Mouse (Mus musculus) CD4-positive, CD25-positive, alpha-beta regulatory T cell, adult 4 months (primary cell): ENCODE data around the gene Krt9. TPM values are rescaled to one million over a fixed set of nuclear protein-coding genes. Genes with fewer than 3 reads are reported as not detected.

Experiments used
- ATAC-seq: one replicate; pipeline ENCODE4 v1.8.0; 2017
- polyA plus RNA-seq, 2 experiments: library from polyadenylated mRNA; unstranded; fragments of 100-300 nt; shearing (Covaris generic); gene quantifications; one replicate each; pipeline ENCODE4 v1.2.1; 2017

The Krt9 gene
- polyA plus RNA-seq, 2 experiments from 2014 or later = not detected

DNA sequence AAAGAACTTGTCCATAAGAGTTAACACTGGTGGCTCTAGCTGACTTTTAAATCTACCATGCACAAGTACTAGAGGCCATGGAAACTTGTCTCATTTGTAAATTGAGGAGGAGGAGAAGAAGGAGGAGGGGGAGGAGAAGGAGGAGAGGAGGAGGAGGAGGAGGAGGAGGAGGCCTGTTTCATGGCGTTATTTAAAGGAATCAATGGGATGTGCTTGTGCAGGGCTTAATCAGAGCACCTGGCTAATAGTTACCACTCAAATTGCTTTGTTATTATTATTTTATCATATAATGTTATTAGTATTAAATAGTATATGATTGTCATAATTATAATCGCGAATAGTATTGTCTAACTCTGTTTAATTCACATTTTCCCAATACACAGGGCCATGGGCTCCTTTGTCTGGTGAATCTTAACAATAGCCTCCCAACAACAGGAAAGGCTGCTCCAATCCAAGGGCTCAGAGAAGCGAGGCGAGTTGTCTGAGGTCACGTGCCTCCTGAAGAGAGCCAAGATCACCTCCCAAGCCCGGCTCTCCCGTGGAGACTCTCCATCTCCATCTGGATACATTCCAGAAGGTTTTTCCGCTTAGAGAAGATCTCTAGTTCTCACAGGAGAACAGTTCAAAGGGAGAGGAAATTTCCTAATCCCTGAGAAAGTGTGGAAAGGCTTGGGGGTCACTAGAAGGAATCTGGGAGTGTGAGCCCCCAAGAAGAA lies 44.3 kb downstream of the Krt9 start, which contains the start of gene Krt19:
Gene Krt19 (minus strand): TSS at position 51 of the 716 bp plus-strand sequence.
- no peak for ATAC-seq

DNA sequence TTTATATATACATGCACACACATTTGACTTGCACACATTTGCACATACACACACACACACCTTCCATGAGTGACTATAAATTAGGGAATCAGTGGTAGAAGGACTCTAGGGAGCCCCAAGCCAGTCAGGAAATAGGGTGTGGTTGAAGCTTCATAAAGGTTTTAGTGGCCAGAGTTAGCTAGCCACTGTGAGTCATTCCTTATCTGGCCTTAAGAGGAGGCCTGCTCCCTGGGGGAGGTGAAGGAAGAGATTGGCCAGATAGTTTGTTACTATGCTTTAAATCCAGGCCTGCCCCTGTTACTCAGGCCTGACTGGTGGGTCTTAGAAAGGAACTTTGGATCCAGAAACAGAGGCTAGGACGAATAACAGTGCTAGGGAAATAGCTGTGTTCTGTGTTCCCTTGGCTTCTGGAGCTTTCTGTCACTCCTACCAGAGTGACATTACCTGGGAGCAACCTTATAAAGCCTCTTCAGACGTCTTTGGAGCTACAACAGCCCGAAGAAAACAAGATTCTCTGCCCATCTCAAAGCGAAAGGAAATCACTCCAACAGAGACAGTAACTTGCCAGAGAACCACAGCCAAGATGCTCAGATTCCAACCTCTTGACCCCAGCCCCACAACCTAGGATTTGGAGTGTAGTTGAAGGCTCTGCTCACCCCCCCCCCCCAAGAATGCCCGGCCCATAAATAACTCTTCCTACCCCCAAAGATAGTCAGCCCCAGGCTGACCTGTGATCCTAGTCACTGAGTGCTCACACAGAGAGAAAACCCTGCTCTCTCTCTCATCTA lies 45.3 kb downstream of the Krt9 start:
- ATAC-seq = no peak

DNA sequence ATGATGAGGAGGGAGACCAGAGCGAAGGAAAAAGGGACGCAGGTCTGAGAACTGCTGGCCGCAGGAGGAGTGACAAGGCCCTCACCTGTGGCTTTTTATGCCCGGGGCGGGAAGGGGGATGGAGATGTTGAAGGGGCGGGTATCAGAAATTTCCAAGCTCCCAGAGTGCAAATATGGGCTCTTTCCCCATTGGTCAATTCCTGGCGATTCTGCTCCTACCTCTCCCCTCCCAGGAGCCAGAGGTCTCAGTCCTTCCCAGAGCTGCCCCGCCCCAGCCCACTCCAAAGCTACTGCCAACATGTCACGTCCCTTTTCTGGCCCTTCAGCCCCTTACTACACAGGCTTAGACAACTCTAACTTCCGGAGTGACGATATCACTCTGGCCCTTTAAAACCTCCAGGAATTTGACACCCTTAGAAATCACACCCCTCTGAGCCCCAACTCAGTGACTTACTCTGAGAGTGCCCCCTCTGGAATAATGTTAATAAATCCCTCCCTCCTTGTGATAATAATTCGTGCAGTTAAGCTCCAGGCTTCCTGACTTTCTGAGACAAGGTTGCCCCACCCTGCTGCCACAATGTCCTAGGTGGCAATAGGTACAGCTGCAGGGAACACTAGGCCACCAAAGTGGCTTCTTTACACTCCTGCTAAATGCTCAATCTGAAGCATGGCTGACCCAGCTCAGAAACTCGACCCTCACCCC lies 47.0 kb downstream of the Krt9 start:
- no peak for ATAC-seq

DNA sequence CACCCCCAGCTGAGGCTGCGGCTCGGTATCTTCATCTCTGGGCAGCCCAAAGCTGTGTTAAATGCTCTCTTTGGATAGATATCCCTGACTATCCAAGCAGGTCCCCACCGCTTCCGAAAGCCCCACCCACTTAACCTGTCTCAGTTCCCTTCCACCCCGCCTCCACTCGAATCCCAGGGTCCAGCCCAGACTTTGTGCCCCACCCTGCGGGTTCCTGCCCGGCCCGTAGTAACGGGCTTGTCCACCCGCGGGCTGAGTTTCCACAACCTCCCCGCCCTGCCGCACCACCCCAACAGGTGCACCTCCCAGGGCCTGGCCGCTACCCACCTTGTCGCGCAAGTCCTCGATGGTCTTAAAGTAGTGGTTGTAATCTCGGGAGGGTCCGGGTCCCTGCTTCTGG lies 47.9 kb downstream of the Krt9 start:
- no peak for ATAC-seq

DNA sequence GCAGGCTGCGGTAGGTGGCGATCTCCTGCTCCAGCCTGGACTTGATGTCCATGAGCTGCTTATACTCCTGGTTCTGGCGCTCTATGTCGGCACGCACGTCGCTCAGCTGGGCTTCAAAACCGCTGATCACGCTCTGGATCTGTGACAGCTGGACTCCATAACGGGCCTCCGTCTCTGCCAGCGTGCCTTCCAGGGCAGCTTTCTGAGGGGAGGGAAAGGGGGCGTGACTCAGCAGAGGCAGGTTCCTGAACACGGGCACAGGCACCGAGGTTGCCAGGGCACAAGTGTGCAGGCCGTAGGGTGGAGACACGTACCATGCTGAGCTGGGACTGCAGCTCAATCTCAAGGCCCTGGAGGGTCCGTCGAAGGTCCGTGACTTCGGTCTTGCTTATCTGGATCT lies 52.1 kb downstream of the Krt9 start:
- ATAC-seq = no peak

DNA sequence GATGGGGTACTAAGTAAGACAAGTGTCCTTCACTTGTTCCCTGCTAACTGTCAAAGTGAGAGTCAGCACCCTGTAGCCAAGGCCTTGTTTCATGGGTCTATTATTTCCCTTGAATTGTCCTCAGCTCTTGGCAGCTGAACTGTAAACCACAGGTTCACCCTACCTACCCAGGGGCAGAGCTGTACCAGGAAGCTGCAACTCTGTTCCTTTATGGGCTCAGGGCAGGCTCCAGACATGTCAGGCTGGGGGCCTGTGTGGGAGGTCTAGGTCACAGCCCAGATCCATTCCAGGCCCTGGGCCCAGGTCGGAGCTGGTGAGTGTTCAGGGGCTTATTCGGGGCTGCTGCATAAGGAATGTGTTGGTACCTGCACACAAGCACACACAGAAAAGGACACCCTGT lies 53.7 kb downstream of the Krt9 start:
- no peak for ATAC-seq

DNA sequence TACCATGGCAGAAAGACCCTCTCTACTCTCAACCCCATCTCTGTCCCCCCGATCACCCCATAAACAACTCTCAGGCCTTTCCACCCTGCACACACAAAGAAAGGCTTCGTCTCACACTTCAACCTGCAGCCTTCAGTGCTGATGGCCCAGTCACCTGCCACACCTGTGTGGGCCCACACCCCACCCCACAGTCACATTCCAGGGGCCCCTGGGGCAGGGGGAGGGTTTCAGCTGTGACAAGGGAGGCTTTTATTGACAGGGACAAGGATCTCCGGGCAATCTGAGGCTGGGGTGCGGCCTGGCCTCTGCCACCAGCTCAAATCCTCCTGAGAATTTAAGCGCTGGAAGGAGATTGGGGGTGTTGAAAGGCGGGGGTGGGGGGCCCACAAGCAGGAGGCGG lies 54.2 kb downstream of the Krt9 start:
- ATAC-seq = no peak

DNA sequence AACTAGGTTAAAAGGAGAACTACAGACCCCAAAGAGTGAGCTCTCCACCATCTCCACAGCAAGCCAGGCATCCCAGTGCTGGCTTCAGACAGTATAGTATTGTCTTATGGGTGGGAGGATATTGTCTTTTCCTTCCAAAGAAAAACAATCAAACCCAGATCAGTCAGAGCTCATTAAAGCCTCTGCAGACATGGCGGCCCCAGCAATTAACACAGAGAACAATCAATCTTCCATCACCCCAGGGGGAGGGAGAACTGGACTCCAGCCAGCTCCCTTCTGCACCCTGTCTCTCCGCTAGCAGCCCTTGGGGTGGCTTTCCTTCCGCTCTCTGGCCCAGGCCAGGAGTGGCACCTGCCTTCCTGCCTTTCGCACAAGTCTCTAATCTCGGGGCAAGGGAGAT lies 55.4 kb downstream of the Krt9 start:
- no peak for ATAC-seq

Other genes with a start within 250 kb of the Krt9 start
- gene Krtap9-5, start 244.8 kb downstream of the Krt9 start, polyA plus RNA-seq = not detected
- gene Krtap29-1, start 214.2 kb downstream of the Krt9 start, polyA plus RNA-seq = not detected
- not detected for gene Krtap16-1, start 206.6 kb downstream of the Krt9 start, polyA plus RNA-seq
- gene Krtap17-1, start 199.3 kb downstream of the Krt9 start, polyA plus RNA-seq = not detected
- not detected for gene Krt33a, start 177.0 kb downstream of the Krt9 start, polyA plus RNA-seq
- not detected for gene Krt33b, start 163.4 kb downstream of the Krt9 start, polyA plus RNA-seq
- not detected for gene Krt34, start 151.7 kb downstream of the Krt9 start, polyA plus RNA-seq
- gene Krt31, start 142.7 kb downstream of the Krt9 start, polyA plus RNA-seq = not detected
- not detected for gene Krt32, start 105.0 kb downstream of the Krt9 start, polyA plus RNA-seq
- not detected for gene Krt35, start 97.0 kb downstream of the Krt9 start, polyA plus RNA-seq
- not detected for gene Krt36, start 87.6 kb downstream of the Krt9 start, polyA plus RNA-seq
- gene Krt13, start 71.7 kb downstream of the Krt9 start, polyA plus RNA-seq = not detected
- not detected for gene Krt15, start 57.3 kb downstream of the Krt9 start, polyA plus RNA-seq
- gene Krt19, start 44.6 kb downstream of the Krt9 start, polyA plus RNA-seq = not detected
- gene Krt14, start 14.3 kb upstream of the Krt9 start, polyA plus RNA-seq = not detected
- gene Krt16, start 55.7 kb upstream of the Krt9 start, polyA plus RNA-seq = not detected
- gene Krt17, start 67.8 kb upstream of the Krt9 start, polyA plus RNA-seq = 1 to 10 TPM; 1.7 to 6.4 TPM
- not detected for gene Krt42, start 76.6 kb upstream of the Krt9 start, polyA plus RNA-seq
- 1,000 to 10,000 TPM; 1,870 to 3,129 TPM for gene Eif1, start 126.6 kb upstream of the Krt9 start, polyA plus RNA-seq
- not detected for gene Gast, start 141.2 kb upstream of the Krt9 start, polyA plus RNA-seq
- gene Hap1, start 162.9 kb upstream of the Krt9 start, polyA plus RNA-seq = under 1 TPM in 1 of 2 experiments, not detected in 1; 0.50 TPM
- 1 to 10 TPM in 1 of 2 experiments, under 1 TPM in 1; 0.32 to 1.9 TPM for gene Jup, start 204.5 kb upstream of the Krt9 start, polyA plus RNA-seq
- gene P3h4, start 221.6 kb upstream of the Krt9 start, polyA plus RNA-seq = not detected
- gene Fkbp10, start 222.5 kb upstream of the Krt9 start, polyA plus RNA-seq = not detected
- gene Nt5c3b, start 248.6 kb upstream of the Krt9 start, polyA plus RNA-seq = 100 to 1,000 TPM; 126 to 156 TPM
- under 1 TPM; 0.16 to 0.65 TPM for gene Klhl10, start 248.7 kb upstream of the Krt9 start, polyA plus RNA-seq